Mouse (Mus musculus) ES-E14 (cell line): ENCODE measurements around the gene Mpl. TPM values are rescaled to one million over a fixed set of nuclear protein-coding genes. Genes with fewer than 3 reads are reported as not detected.

Experiments used
- DNase-seq: peaks from one replicate; pipeline ENCODE4 v3.0.0-alpha.2; 2013; ENCODE audit warnings: low read depth, low spot score
- H3K27ac ChIP-seq: 2 replicates; pipeline ENCODE4 v1.5.1; 2012; ENCODE audit warnings: low read depth, mild to moderate bottlenecking, low read length, moderate library complexity, mixed read lengths; ENCODE audit not compliant: poor library complexity, insufficient read depth, severe bottlenecking
- H3K36me3 ChIP-seq: 2 replicates; pipeline ENCODE4 v1.6.1; 2012; ENCODE audit warnings: mild to moderate bottlenecking, low read length, moderate library complexity, mixed read lengths; ENCODE audit not compliant: control insufficient read depth, poor library complexity, insufficient read depth, severe bottlenecking
- H3K4me1 ChIP-seq, 2 experiments: fragments of 150-350 bp in 1 of 2; sonication (generic) in 1 of 2; 2 replicates each; pipeline ENCODE4 v1.6.1; 2012; ENCODE audit warnings: low read length in 2 of 2, mild to moderate bottlenecking in 1 of 2, mixed read lengths in 1 of 2; ENCODE audit not compliant: control insufficient read depth in 2 of 2, insufficient read depth in 2 of 2, poor library complexity in 1 of 2
- H3K4me3 ChIP-seq, 2 experiments: fragments of 150-350 bp in 1 of 2; sonication (generic) in 1 of 2; 2 replicates each; pipeline ENCODE4 v1.5.1; 2012; ENCODE audit warnings: low read length in 2 of 2, low read depth in 1 of 2, mild to moderate bottlenecking in 1 of 2, mixed read lengths in 1 of 2; ENCODE audit not compliant: insufficient read depth in 1 of 2, poor library complexity in 1 of 2, severe bottlenecking in 1 of 2
- H3K9ac ChIP-seq: 2 replicates; pipeline ENCODE4 v1.6.1; 2012; ENCODE audit warnings: low read depth, mild to moderate bottlenecking, low read length, mixed read lengths; ENCODE audit not compliant: poor library complexity, insufficient read depth, severe bottlenecking
- H3K9me3 ChIP-seq: fragments of 150-350 bp; sonication (generic); 2 replicates; pipeline ENCODE4 v1.6.1; 2012; ENCODE audit warnings: low read depth, mild to moderate bottlenecking, low read length; ENCODE audit not compliant: control insufficient read depth, insufficient read depth
- CHD2 ChIP-seq: IDR thresholded peaks from 2 replicates; pipeline ENCODE4 v1.6.1; 2014; ENCODE audit warnings: mild to moderate bottlenecking, low read depth, low read length, inconsistent platforms
- HCFC1 ChIP-seq: IDR thresholded peaks from 2 replicates; pipeline ENCODE4 v1.6.1; 2012; ENCODE audit warnings: low read length, inconsistent platforms, borderline replicate concordance; ENCODE audit not compliant: insufficient read depth
- MAFK ChIP-seq: IDR thresholded peaks from 2 replicates; pipeline ENCODE4 v1.6.1; 2014; ENCODE audit warnings: mild to moderate bottlenecking, low read depth, low read length, inconsistent platforms; ENCODE audit not compliant: insufficient read depth
- ZC3H11A ChIP-seq: IDR thresholded peaks from 2 replicates; pipeline ENCODE4 v1.6.1; 2012; ENCODE audit warnings: low read depth, mild to moderate bottlenecking, inconsistent platforms, low read length, borderline replicate concordance
- ZNF384 ChIP-seq: IDR thresholded peaks from 2 replicates; pipeline ENCODE4 v1.6.1; 2012; ENCODE audit warnings: low read depth, low read length, inconsistent platforms
- in situ Hi-C, 2 experiments: fragments of 600-800 bp; cut with MboI; formaldehyde crosslinking; loops; one replicate each; pipeline ENCODE4 v1.15.1; 2025; ENCODE audit warnings: low sequenced_read_pairs in 2 of 2, inconsistent platforms in 1 of 2; ENCODE audit not compliant: unreplicated experiment in 2 of 2
- total RNA-seq: library from RNA; depleted of rRNA; stranded (reverse); fragments of 300-350 nt; gene quantifications from 2 replicates; pipeline ENCODE4 v1.2.3, GENCODE M21; 2012

The Mpl gene
- total RNA-seq, 1 experiment = not detected

DNA sequence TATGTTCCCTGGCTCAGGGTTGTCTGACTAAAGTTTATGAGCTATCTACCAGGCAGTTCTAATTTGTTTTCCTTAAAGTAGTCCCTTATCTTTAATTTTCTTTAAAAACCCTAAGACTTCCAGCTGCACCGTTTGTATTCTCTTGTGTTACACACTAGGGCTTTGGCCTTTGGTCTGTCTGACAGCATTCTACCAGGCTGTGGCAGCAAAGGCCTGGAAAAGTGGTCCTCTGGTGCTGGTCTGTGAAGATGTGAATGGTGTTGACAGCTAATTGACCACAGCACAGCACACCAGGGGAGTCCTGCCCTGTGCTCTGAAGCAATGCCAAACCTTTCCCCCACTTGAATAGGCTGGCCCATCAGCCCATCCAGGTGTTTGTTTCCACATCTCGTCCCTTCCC, 41.5 kb downstream of the Mpl start:
- in situ Hi-C loops = no loop called here
- no peak overlapping the region for H3K9ac ChIP-seq
- H3K36me3 ChIP-seq = peaks cover 38% of the 10 kb centered on the region
- TF ChIP-seq ZC3H11A = no peak
- TF ChIP-seq ZNF384 = no peak
- TF ChIP-seq HCFC1 = no peak
- TF ChIP-seq MAFK = no peak
- DNase-seq = no peak
- H3K4me3 ChIP-seq = no peak overlapping the region
- H3K4me1 ChIP-seq = no peaks in the 10 kb centered on the region
- H3K9me3 ChIP-seq = no peaks in the 10 kb centered on the region
- no peak overlapping the region for H3K27ac ChIP-seq

DNA sequence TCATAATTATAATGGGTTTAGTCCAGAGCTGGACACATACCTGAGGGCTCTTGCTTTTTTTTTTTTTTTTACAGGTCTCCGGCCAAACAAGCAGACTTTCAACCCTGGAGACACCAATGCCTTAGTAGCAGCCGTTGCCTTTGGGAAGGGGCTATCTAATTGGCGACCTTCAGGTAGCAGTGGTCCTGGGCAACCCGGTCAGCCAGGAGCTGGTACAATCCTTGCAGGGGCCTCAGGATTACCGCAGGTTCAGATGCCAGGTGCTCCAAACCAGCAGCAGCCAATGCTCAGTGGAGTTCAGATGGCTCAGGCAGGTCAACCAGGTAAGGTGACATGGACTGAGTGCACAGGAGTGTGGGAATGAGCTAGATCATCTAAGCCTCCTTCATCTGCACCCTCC, 43.8 kb downstream of the Mpl start:
- H3K9ac ChIP-seq = no peak overlapping the region
- H3K4me1 ChIP-seq = peaks cover 4 to 6% of the 10 kb centered on the region in 2 experiments; a peak in 3 of 4 replicates
- no peak overlapping the region for H3K4me3 ChIP-seq
- no peak for TF ChIP-seq MAFK
- TF ChIP-seq ZNF384 = no peak
- TF ChIP-seq CHD2 = no peak
- TF ChIP-seq HCFC1 = no peak
- no peak for TF ChIP-seq ZC3H11A
- H3K36me3 ChIP-seq = peaks cover 38% of the 10 kb centered on the region
- no peak for DNase-seq
- in situ Hi-C loops = no loop called here
- no peak overlapping the region for H3K27ac ChIP-seq
- no peaks in the 10 kb centered on the region for H3K9me3 ChIP-seq

DNA sequence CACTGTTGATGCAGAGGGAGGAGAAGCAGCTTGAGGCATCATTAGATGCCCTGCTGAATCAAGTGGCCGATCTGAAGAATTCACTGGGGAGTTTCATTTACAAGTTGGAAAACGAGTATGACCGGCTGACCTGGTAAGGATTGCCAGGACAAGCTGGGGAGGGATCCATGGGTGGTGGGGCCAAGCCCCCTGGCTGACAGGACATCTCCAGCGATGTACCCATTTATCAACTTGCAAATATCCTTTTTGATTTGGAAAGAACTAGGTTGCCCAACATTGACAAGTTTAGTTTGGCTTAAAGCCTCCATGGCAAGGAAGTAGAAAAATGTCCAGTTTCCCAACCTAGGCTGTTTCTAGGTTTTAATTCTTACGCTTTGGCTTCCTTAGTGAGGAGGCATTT, 46.4 kb downstream of the Mpl start:
- no peak for DNase-seq
- no peaks in the 10 kb centered on the region for H3K9me3 ChIP-seq
- TF ChIP-seq ZNF384 = no peak
- TF ChIP-seq MAFK = no peak
- no peak for TF ChIP-seq CHD2
- no peak for TF ChIP-seq HCFC1
- TF ChIP-seq ZC3H11A = no peak
- in situ Hi-C loops = no loop called here
- peaks cover 31% of the 10 kb centered on the region for H3K36me3 ChIP-seq
- no peak overlapping the region for H3K4me3 ChIP-seq
- no peak overlapping the region for H3K27ac ChIP-seq
- no peak overlapping the region for H3K9ac ChIP-seq
- peaks cover 4 to 6% of the 10 kb centered on the region in 2 experiments; a peak in 3 of 4 replicates for H3K4me1 ChIP-seq

DNA sequence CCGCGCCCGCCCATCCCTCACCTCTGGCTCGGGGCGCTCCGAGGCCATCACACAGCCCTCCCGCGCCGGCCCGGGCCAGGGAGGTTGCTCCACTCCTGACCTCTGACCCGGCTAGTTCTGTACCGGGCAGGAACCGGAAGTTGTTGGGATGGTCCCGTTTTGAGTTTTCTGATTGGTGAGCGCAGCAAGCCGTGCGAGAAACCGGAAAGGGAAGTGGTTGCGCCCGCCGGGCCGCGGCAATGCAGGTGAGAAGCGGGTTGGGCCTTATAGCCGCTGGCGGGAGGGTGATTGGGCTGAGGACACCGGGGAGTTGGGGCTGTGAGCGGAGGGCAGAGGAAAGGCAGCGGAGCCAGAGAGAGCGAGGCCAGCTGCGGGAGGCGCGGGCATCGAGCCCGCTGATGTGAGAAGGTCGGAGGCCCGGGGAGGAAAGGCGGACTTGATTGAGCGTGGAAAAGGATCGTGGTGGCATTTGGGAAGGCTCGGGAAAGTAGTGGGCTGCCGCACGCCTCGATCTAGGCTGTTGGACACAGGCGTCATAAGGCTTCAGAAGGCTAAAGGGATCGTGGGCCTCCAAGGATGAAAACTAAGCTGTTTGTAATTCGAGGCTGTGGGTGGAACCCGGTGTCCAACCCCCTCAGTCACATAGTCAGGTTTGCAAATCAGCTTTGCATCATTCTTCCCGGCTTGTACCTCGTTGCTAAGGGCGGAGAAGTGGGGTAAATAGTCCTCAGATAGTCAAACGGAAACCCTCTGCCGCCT, 48.0 kb downstream of the Mpl start, which contains the start of the genes Szt2 and Med8:
Gene Szt2 (minus strand): TSS at position 132 of the 759 bp plus-strand sequence.
Gene Med8 (plus strand): TSS at position 196 of the 759 bp plus-strand sequence.
- no peak for TF ChIP-seq ZC3H11A
- TF ChIP-seq ZNF384 = no peak
- no peak for TF ChIP-seq CHD2
- no peak for TF ChIP-seq MAFK
- TF ChIP-seq HCFC1 = peak; percentile 53; the same call in 1 of the 2 replicates
- peak; percentile 89 for DNase-seq
- Histone ChIP-seq H3K4me3 (peak within 1 kb of the TSS; percentile 79 to 99), H3K27ac (no peak within 1 kb of the TSS), H3K4me1 (peaks cover 4 to 6% of the 10 kb centered on the region in 2 experiments; a peak in 3 of 4 replicates), H3K36me3 (peaks cover 26% of the 10 kb centered on the region), H3K9me3 (no peaks in the 10 kb centered on the region), H3K9ac (peak within 1 kb of the TSS; percentile 92)
- in situ Hi-C loops = no loop called here
